Mouse (Mus musculus) midbrain, embryonic 10.5 days (tissue): ENCODE measurements around the gene Pcif1. TPM values are rescaled to one million over a fixed set of nuclear protein-coding genes. Genes with fewer than 3 reads are reported as not detected.
"Not testable (repeated sequence)": the region's sequence is repeated elsewhere in the genome, so short reads cannot be mapped to it uniquely, and the experiment has no call there.

ENCODE experiments used
- DNase-seq: peaks from one replicate; pipeline ENCODE4 v3.0.0-alpha.2; 2017; ENCODE audit warnings: low spot score
- H3K27ac ChIP-seq: fragments of 300-500 bp; sonication (generic); replicated peaks from 2 replicates; pipeline ENCODE4 v1.5.1; 2016; ENCODE audit warnings: mild to moderate bottlenecking
- H3K27me3 ChIP-seq: fragments of 300-500 bp; sonication (generic); 2 replicates; pipeline ENCODE4 v1.6.1; 2016; ENCODE audit warnings: low read depth, mild to moderate bottlenecking; ENCODE audit not compliant: poor library complexity, severe bottlenecking
- H3K36me3 ChIP-seq: fragments of 300-500 bp; sonication (generic); 2 replicates; pipeline ENCODE4 v1.6.1; 2016; ENCODE audit warnings: mild to moderate bottlenecking, moderate library complexity
- H3K4me1 ChIP-seq: fragments of 300-500 bp; sonication (generic); 2 replicates; pipeline ENCODE4 v1.6.1; 2016
- H3K4me3 ChIP-seq: fragments of 300-500 bp; sonication (generic); 2 replicates; pipeline ENCODE4 v1.5.1; 2016; ENCODE audit warnings: mild to moderate bottlenecking, moderate library complexity
- H3K9me3 ChIP-seq: fragments of 300-500 bp; sonication (generic); replicated peaks from 2 replicates; pipeline ENCODE4 v1.6.1; 2016; ENCODE audit warnings: mild to moderate bottlenecking
- WGBS: fragments of 180-500 bp; shearing (Covaris S2); methylation state at CpG from one replicate; pipeline ENCODE4 v1.1.7; 2016; 5-methylcytosine and 5-hydroxymethylcytosine counted together
- polyA plus RNA-seq: library from polyadenylated mRNA; unstranded; fragments of >200 nt; fragmentation: Nextera tagmentation; extraction: Ambion mirVana; gene quantifications from 2 replicates; pipeline ENCODE4 v1.2.1, GENCODE M21; 2016

The Pcif1 gene
- polyA plus RNA-seq, 1 experiment from 2014 or later, result 73.8 TPM

DNA sequence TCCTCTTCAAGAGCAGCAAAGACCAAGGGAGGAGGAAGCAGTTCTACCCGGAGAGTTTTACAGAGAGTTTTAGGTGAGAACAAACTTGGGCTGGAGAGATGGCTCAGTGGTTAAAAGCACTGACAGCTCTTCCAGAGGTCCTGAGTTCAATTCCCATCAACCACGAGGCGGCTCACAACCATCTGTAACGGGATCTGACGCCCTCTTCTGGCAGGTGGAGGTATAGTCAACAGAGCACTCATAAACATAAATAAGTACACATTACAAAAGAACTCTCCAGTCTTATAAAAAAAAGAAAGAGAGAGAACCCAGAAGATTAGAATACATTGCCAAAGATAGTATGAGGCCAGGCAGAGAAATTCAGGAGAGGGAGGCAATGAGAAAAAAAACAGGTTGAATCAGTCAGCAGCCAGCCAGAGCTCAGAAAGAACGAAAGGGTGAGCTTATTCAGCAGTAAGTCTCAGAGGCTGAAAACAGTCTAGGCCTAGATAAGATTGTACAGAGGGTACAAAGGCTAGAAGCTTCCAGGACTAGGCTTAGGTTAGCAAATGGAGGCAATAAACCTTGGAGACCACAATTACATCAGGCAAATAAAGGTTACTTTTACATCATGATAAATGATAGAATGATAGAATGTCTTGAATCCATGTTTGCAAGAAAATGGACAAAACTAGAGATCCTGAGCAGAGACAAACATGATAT lies 7.4 kb upstream of the Pcif1 start:
- Histone ChIP-seq H3K4me3 (no peak overlapping the region), H3K36me3 (no peaks in the 10 kb centered on the region), H3K27ac (no peak overlapping the region), H3K4me1 (peaks cover 15% of the 10 kb centered on the region), H3K27me3 (no peaks in the 10 kb centered on the region), H3K9me3 (peaks cover 6% of the 10 kb centered on the region; the same call in 1 of the 2 replicates)
- 54% methylated on average over 6 of the region's 6 CpGs for WGBS
- DNase-seq, result no peak

DNA sequence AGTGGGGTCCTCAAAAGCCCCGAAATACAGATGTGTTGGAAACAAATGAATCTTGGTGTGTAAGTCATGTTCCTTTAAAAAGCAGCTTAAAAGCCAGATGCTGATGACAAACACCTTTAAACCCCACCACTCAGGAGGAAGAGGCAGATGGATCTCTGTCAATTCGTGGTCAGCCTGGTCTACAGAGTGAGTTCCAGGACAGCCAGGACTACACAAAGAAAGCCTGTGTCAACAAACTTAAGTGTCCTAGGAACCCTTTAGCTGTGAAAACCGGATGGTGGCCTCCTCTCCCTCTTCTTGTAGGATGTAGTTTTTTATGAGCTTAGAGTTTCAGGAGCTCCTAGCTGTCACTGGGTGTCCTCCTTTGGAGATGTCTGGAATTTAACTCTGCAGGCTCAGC lies 5.5 kb upstream of the Pcif1 start:
- H3K4me1 ChIP-seq, result peaks cover 17% of the 10 kb centered on the region
- H3K9me3 ChIP-seq, result no peaks in the 10 kb centered on the region
- DNase-seq, result no peak
- H3K27ac ChIP-seq, result peak overlapping the region; percentile 52; the same call in 1 of the 2 replicates
- no peak overlapping the region for H3K4me3 ChIP-seq
- H3K27me3 ChIP-seq, result no peaks in the 10 kb centered on the region
- WGBS, result 69% methylated on average over 3 of the region's 3 CpGs
- H3K36me3 ChIP-seq, result peaks cover 7% of the 10 kb centered on the region

GRCm38 (mm10) chr2:164874239-164874769 lies 4.8 kb upstream of the Pcif1 start:
- no peaks in the 10 kb centered on the region for H3K27me3 ChIP-seq
- peaks cover 7% of the 10 kb centered on the region for H3K36me3 ChIP-seq
- H3K4me3 ChIP-seq, result no peak overlapping the region
- peaks cover 18% of the 10 kb centered on the region for H3K4me1 ChIP-seq
- peak overlapping the region; percentile 28; the same call in 1 of the 2 replicates for H3K27ac ChIP-seq
- 48% methylated on average over 1 of the region's 1 CpGs for WGBS
- no peak for DNase-seq
- no peaks in the 10 kb centered on the region for H3K9me3 ChIP-seq

DNA sequence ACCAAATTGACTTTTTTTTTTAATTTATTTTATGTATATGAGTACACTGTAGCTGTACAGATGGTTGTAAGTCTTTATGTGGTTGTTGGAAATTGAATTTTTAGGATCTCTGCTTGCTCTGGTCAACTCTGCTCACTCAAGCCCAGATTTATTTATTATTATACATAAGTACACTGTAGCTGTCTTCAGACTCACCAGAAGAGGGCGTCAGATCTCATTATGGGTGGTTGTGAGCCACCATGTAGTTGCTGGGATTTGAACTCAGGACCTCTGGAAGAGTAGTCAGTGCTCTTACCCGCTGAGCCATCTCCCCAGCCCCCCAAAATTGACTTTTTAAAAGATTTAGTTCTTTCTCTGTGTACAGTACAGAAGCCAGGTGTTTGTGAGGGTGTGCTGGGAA lies 3.5 kb upstream of the Pcif1 start:
- not testable (repeated sequence) for DNase-seq, H3K27me3 ChIP-seq, H3K4me3 ChIP-seq, H3K27ac ChIP-seq, H3K9me3 ChIP-seq, H3K36me3 ChIP-seq
- 50% methylated on average over 2 of the region's 2 CpGs for WGBS
- H3K4me1 ChIP-seq, result peaks cover 25% of the 10 kb centered on the region

DNA sequence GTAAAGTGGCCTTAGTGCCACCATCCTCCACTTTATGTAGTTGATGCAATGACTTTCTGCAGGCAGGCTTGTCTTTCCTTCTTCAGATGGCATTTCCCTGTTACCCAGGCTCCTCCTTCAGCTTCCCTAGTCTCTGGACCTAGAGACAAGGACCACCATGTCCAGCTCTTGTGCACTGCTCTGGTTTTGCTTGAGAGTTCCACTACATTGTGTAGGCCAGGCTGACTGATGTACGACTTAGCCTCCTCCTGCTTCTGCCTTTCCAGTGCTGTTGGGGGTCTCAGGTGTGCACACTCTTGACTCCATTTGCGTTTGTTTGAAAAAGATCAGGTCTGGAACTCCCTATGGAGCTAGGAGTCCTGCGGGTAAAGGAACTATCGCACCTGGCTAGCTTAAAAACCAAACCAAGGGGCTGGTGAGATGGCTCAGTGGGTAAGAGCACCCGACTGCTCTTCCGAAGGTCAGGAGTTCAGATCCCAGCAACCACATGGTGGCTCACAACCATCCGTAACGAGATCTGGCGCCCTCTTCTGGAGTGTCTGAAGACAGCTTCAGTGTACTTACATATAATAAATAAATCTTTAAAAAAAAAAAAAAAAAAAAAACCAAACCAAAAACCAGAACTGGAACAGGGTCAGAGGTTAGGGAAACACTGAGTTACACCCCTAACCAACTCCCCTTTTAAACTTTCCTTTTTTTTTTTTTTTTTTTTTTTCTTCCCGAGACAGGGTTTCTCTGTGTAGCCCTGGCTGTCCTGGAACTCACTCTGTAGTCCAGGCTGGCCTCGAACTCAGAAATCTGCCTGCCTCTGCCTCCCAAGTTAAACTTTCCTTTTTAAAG lies 1.5 kb upstream of the Pcif1 start:
- peaks cover 31% of the 10 kb centered on the region for H3K4me1 ChIP-seq
- not testable (repeated sequence) for DNase-seq, H3K27ac ChIP-seq, H3K9me3 ChIP-seq, H3K36me3 ChIP-seq, H3K27me3 ChIP-seq
- peak overlapping the region; percentile 96 for H3K4me3 ChIP-seq
- 77% methylated on average over 11 of the region's 11 CpGs for WGBS

GRCm38 (mm10) chr2:164878509-164879227 lies 436 bp upstream of the Pcif1 start:
- DNase-seq, result peak; percentile 57
- Histone ChIP-seq H3K36me3 (peaks cover 20% of the 10 kb centered on the region), H3K27me3 (no peaks in the 10 kb centered on the region), H3K27ac (peak overlapping the region; percentile 100), H3K9me3 (no peaks in the 10 kb centered on the region), H3K4me3 (peak overlapping the region; percentile 96), H3K4me1 (peaks cover 42% of the 10 kb centered on the region)
- WGBS, result 3% methylated on average over 28 of the region's 28 CpGs

GRCm38 (mm10) chr2:164879568-164880277 lies 619 bp downstream of the Pcif1 start:
- peak overlapping the region; percentile 100 for H3K27ac ChIP-seq
- H3K36me3 ChIP-seq, result peaks cover 31% of the 10 kb centered on the region
- under 1% methylated on average over 72 of the region's 72 CpGs for WGBS
- peak; percentile 97 for DNase-seq
- H3K27me3 ChIP-seq, result no peaks in the 10 kb centered on the region
- no peaks in the 10 kb centered on the region for H3K9me3 ChIP-seq
- peaks cover 32% of the 10 kb centered on the region for H3K4me1 ChIP-seq
- H3K4me3 ChIP-seq, result peak overlapping the region; percentile 96

DNA sequence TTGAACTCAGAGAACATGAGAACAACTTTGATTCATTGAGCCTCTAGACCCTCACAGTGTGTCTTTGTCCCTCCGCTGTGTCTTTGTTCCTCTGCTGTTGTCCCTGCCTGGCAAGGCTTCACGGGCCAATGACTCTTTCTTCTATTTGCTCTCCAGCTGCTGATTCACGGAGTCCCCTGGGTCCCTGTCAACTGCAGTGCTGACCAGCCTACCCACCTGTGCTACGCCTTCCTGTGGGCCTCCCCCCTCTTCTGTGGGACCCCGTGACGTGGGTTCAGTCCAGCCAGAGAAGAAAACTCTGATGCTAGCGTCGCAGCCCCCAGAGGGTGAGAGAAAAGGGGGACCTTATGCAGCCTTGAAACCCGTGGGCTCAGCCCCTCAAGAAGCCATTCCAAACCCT lies 3.5 kb downstream of the Pcif1 start:
- no peaks in the 10 kb centered on the region for H3K9me3 ChIP-seq
- H3K4me1 ChIP-seq, result peaks cover 32% of the 10 kb centered on the region
- peaks cover 52% of the 10 kb centered on the region for H3K36me3 ChIP-seq
- no peak overlapping the region for H3K4me3 ChIP-seq
- DNase-seq, result peak; percentile 46
- H3K27me3 ChIP-seq, result no peaks in the 10 kb centered on the region
- WGBS, result 47% methylated on average over 9 of the region's 9 CpGs
- peak overlapping the region; percentile 66 for H3K27ac ChIP-seq

GRCm38 (mm10) chr2:164885788-164886187 lies 6.7 kb downstream of the Pcif1 start:
- DNase-seq, result no peak
- Histone ChIP-seq H3K36me3 (peaks cover 84% of the 10 kb centered on the region), H3K27ac (no peak overlapping the region), H3K4me1 (peaks cover 15% of the 10 kb centered on the region), H3K4me3 (no peak overlapping the region), H3K27me3 (no peaks in the 10 kb centered on the region), H3K9me3 (no peaks in the 10 kb centered on the region)
- 90% methylated on average over 7 of the region's 7 CpGs for WGBS

- no peaks in the 10 kb centered on the region for H3K27me3 ChIP-seq
- no peaks in the 10 kb centered on the region for H3K9me3 ChIP-seq
- H3K4me1 ChIP-seq, result peaks cover 14% of the 10 kb centered on the region
- H3K36me3 ChIP-seq, result peaks cover 92% of the 10 kb centered on the region
- WGBS, result 97% methylated on average over 10 of the region's 10 CpGs
- H3K27ac ChIP-seq, result no peak overlapping the region
- DNase-seq, result no peak
- no peak overlapping the region for H3K4me3 ChIP-seq
Observed at GRCm38 (mm10) chr2:164886617-164887016, 7.5 kb downstream of the Pcif1 start.

DNA sequence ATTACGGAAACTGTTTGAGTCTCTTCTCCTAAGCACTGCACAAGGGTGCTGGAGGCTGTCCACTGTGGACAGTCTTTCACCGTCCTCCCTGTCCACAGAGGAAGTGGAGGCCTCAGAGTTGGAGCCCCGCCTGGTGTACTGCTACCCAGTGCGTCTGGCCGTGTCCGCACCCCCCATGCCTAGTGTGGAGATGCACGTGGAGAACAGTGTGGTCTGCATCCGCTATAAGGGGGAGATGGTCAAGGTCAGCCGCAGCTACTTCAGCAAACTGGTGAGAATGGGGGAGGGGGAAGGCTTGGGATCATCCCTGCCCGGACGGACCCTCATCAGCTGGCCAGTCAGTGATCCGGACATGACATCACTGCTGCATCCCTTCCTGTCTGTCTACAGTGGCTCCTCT lies 9.9 kb downstream of the Pcif1 start:
- Histone ChIP-seq H3K27me3 (no peaks in the 10 kb centered on the region), H3K36me3 (peaks cover 100% of the 10 kb centered on the region), H3K27ac (no peak overlapping the region), H3K9me3 (no peaks in the 10 kb centered on the region), H3K4me3 (no peak overlapping the region), H3K4me1 (no peaks in the 10 kb centered on the region)
- DNase-seq, result no peak
- 91% methylated on average over 12 of the region's 12 CpGs for WGBS

- H3K36me3 ChIP-seq, result peaks cover 100% of the 10 kb centered on the region
- DNase-seq, result no peak
- H3K4me3 ChIP-seq, result no peak overlapping the region
- H3K27ac ChIP-seq, result no peak overlapping the region
- no peaks in the 10 kb centered on the region for H3K27me3 ChIP-seq
- 94% methylated on average over 2 of the region's 2 CpGs for WGBS
- H3K4me1 ChIP-seq, result no peaks in the 10 kb centered on the region
- no peaks in the 10 kb centered on the region for H3K9me3 ChIP-seq
Observed at GRCm38 (mm10) chr2:164889960-164890359, 10.9 kb downstream of the Pcif1 start.
